Mouse (Mus musculus): Measurements from ENCODE around the gene Sec63.

- TF ChIP-seq POLR2A (IDR thresholded peaks at IDR 0.05; ENCODE audit: insufficient read length, low read depth) (no peak), E2F4 (IDR thresholded peaks at IDR 0.05; ENCODE audit: insufficient read depth) (no peak), MAX (IDR thresholded peaks at IDR 0.05; ENCODE audit: low read depth) (no peak)
Measured at GRCm38 (mm10) chr10:42862102-42862740, 100.9 kb downstream of the Sec63 start.

Measured in myocyte (in vitro differentiated cells).